Mouse (Mus musculus) kidney, adult 9 months (tissue): ENCODE data around the gene Ldlrap1.

Experiments used
- DNase-seq: peaks from one replicate; pipeline ENCODE4 v3.0.0; 2022

Ldlrap1 gene

GRCm38 (mm10) chr4:134704590-134704989 lies 63.2 kb downstream of the Ldlrap1 start:
- DNase-seq: no peak

DNA sequence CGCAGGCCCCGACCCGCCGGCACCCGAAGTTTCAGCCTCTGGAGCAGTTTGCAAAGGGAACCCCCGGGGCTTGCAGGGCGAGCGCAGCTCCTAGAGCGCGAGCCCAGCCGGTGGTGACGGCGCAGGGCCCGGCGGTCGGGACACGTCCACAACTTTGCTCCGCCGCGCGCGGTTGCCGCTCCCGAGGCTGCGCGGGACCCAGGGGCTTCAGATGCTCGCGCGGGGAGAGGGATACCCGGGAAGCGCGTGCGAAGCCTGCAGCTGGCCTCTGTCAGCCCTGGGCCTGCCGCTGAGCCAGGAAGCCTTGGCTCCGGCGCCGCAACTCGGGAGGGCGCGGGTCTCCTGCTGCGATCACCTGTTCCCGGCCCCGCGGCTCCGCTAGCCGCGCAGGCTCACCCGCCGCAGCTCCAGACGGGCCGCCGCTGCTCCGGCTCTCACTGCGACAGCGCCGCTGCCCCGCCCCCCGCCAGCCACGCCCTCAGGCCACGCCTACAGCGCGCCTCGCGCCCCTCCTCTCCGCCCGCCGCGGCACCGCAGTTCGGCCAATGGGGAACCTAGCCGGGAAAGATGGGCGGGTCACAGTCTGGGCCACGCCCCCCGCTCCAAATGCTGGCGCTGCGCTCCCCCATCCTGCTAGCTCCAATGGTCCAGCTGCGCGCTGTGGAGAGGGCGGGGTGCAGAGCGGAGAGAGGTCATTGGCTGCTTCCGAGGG lies 63.8 kb downstream of the Ldlrap1 start, which contains the start of gene Man1c1:
Gene Man1c1 (minus strand): TSS at position 456 of the 712 bp plus-strand sequence.
- DNase-seq: peak; percentile 98

- peak; percentile 33 for DNase-seq
Measured at GRCm38 (mm10) chr4:134702981-134703834, 64.6 kb downstream of the Ldlrap1 start.

DNA sequence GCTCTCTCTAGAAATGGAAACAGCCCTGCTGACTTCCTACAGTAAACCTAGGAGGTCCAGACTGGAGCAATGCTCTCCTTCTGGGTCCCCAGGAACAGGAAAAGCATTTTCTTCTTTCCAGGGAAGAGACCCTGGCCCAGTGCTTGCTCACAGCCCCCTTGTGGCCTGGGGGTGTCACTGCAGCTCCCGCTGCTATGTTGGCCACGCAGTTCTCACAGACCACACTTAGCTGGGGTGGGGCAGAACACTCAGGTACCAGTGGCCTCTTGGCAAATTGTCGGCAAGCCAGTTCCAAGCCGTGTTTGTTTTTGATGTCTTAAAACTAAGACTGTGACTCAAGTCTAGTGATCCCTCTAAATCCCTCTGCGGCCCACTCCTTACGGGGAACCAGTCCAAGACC lies 65.9 kb downstream of the Ldlrap1 start:
- DNase-seq: peak; percentile 62

- DNase-seq: no peak
Measured at GRCm38 (mm10) chr4:134700911-134701310, 66.9 kb downstream of the Ldlrap1 start.

DNA sequence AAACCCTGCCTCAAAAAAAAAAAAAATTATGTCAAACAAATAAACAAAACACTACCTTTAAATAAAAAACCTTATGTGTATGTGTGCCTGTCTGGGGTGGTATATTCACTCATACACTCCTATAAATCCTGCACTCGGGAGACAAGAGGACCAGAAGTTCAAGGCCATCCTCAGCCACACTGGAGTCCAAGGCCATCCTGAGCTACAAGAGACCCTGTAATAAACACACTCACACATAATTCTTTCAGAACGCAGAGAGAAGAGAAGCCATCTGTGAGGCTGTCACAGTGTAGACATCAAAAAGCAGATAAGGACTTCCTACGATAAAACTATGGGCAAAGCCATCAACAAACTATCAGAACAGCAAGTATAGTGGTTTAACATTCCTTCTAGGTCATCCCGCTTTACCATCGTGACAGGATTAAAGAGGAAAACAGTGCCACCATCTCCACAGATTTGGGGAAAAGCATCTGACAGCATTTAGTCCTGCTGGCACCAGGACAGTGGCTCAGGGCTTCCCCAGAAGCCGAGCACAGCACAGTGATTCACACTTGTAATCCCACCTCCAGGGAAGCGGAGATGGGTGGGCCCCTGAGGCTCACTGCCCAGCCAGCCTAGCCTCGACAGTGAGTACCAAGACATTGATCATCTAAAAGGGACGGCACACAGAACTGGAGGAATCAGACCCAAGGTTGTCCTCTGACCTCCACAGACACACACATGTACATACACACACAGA lies 74.5 kb downstream of the Ldlrap1 start:
- DNase-seq: no peak

- DNase-seq: no peak
Measured at GRCm38 (mm10) chr4:134692388-134692787, 75.4 kb downstream of the Ldlrap1 start.
